Mouse (Mus musculus): ENCODE data around the gene Wdr11.

The Wdr11 gene

GRCm38 (mm10) chr7:129682525-129682924 lies 90.9 kb downstream of the Wdr11 start:
- DNase-seq (ENCODE audit: low read depth, low spot score): no peak

- DNase-seq (ENCODE audit: low read depth, low spot score): no peak
Measured at GRCm38 (mm10) chr7:129685326-129685725, 93.7 kb downstream of the Wdr11 start.

All from CD4-positive helper T cell, adult 2 months (primary cell).